Mouse (Mus musculus) erythroblast, adult 5-6 weeks (primary cell): Measurements from ENCODE around the gene Zfr2. TPM values are rescaled to one million over a fixed set of nuclear protein-coding genes. Genes with fewer than 3 reads are reported as not detected.

Experiments used
- ATAC-seq: replicated peaks from 2 replicates; pipeline ENCODE4 v1.8.0; 2016; ENCODE audit warnings: moderate number of reproducible peaks, mild to moderate bottlenecking, moderate TSS enrichment, inconsistent platforms; ENCODE audit not compliant: poor library complexity, low FRiP score, severe bottlenecking
- total RNA-seq, 2 experiments: library from RNA; stranded (forward) in 1 of 2; stranded (reverse) in 1 of 2; fragments of 150-400 nt in 1 of 2; fragments of 200-764, 138-1000 nt in 1 of 2; gene quantifications; 2 replicates each; pipeline versions ENCODE4 v1.2.3 to v1.2.4; 2015 to 2017; ENCODE audit warnings: low replicate concordance in 2 of 2

Gene Zfr2
- total RNA-seq, 2 experiments from 2014 or later: not detected

DNA sequence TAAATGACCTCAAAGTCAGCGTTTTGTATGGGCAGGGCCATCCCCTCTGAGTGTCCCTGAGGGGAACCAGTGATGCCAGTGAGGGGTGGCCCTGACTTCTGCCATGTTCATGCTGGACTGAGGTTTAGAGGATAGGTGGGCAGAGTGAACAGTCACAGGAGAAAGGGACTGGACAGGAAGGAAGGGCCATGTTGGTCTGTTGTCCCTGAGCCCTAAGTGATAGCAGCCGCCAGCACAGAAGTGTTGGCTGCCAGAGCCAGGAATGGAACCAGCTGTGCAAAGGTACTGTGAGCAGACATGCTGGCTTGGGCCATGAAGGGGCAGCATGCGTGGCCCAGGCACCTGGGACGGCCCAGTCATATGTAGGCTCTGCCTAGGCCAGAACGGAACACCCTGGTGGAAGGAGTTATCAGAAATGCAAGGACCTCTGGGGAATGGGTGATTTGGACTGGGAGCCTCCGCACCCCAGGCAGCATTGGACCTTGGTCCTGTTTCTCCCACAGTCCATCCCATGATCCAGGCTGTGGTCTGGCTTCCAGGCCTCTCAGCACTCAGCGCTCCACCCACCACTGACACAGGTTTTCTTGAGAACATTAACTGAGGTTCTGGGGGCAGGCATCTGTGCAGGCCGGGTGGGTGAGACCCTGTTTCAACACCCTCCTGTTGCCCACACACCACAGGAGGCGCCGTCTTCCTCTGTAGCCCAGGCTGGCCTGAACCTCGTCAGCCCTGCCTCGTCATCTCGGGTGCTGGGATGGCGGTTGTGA lies 66.8 kb downstream of the Zfr2 start:
- no peak for ATAC-seq

DNA sequence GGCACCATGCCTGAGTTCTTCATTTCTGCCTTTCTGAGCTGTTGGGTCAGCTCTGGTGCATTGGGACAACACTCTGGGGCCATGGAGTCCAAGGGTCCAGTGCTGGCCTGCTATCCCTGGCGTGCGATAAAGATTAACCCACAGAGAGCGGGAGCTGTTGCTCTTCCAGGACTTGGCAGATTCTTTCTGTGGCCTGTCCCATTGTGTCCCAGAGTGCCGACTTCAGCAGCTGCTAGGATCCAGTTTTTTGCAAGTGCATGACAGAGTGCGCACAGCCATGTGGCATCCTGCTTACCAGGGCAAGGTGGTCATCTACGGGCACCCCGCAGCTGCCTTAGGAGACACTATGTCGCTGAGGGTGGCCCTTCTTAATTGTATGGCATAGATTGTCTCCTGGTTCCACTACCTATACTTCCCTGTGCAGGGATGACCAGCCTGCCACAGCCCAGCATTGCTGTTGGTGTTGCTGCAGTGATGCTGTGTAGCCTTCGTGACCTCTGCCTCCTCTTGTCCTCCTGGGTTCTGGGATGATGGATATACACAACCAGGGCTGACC lies 67.5 kb downstream of the Zfr2 start:
- no peak for ATAC-seq

DNA sequence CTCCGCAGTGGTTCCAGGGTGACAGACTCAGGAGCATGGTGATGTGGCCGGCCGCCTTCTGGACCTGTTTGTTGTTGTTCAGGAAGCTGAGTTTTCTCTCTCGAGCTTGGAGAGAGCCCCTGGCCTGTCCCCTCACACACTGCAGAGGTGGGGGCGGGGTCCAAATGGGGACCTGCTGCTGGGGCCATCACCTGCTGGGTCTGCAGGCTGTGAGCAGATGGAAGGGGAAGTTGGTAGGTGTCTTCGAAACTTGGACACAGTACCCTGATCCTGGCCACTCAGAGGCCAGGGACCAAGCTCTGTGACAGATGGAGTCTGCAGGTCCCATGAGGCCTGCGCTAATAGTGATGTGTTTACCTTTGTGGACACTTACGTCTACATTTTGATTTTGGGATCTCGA lies 68.4 kb downstream of the Zfr2 start:
- no peak for ATAC-seq

Other genes starting within 250 kb of the Zfr2 start
Only the 30 nearest of the 32 such genes appear.
- gene Gng7, start 218.2 kb upstream of the Zfr2 start, total RNA-seq (2015; ENCODE audit: low replicate concordance): not detected in 2 replicates
- not detected in 2 replicates for gene Gng7, start 218.2 kb upstream of the Zfr2 start, total RNA-seq (2017; ENCODE audit: low replicate concordance)
- gene Diras1, start 207.5 kb upstream of the Zfr2 start, total RNA-seq (2015; ENCODE audit: low replicate concordance): not detected in 2 replicates
- gene Diras1, start 207.5 kb upstream of the Zfr2 start, total RNA-seq (2017; ENCODE audit: low replicate concordance): not detected in 2 replicates
- gene Slc39a3, start 195.7 kb upstream of the Zfr2 start, total RNA-seq (2015; ENCODE audit: low replicate concordance): 2.1 and 2.5 TPM in 2 replicates
- 2.7 and 3.8 TPM in 2 replicates for gene Slc39a3, start 195.7 kb upstream of the Zfr2 start, total RNA-seq (2017; ENCODE audit: low replicate concordance)
- 6.7 and 20.3 TPM in 2 replicates for gene Sgta, start 173.0 kb upstream of the Zfr2 start, total RNA-seq (2015; ENCODE audit: low replicate concordance)
- gene Sgta, start 173.0 kb upstream of the Zfr2 start, total RNA-seq (2017; ENCODE audit: low replicate concordance): 14.8 and 18.1 TPM in 2 replicates
- 1.9 TPM in 1 of 2 replicates, not detected in the other for gene Thop1, start 163.1 kb upstream of the Zfr2 start, total RNA-seq (2015; ENCODE audit: low replicate concordance)
- 3.1 and 4.1 TPM in 2 replicates for gene Thop1, start 163.1 kb upstream of the Zfr2 start, total RNA-seq (2017; ENCODE audit: low replicate concordance)
- gene Creb3l3, start 134.3 kb upstream of the Zfr2 start, total RNA-seq (2015; ENCODE audit: low replicate concordance): not detected in 2 replicates
- not detected in 2 replicates for gene Creb3l3, start 134.3 kb upstream of the Zfr2 start, total RNA-seq (2017; ENCODE audit: low replicate concordance)
- 22.2 and 31.5 TPM in 2 replicates for gene Map2k2, start 127.2 kb upstream of the Zfr2 start, total RNA-seq (2015; ENCODE audit: low replicate concordance)
- 34.2 and 49.9 TPM in 2 replicates for gene Map2k2, start 127.2 kb upstream of the Zfr2 start, total RNA-seq (2017; ENCODE audit: low replicate concordance)
- gene Zbtb7a, start 97.9 kb upstream of the Zfr2 start, total RNA-seq (2015; ENCODE audit: low replicate concordance): 11.5 and 13.2 TPM in 2 replicates
- 10.1 and 14.2 TPM in 2 replicates for gene Zbtb7a, start 97.9 kb upstream of the Zfr2 start, total RNA-seq (2017; ENCODE audit: low replicate concordance)
- gene Pias4, start 65.2 kb upstream of the Zfr2 start, total RNA-seq (2015; ENCODE audit: low replicate concordance): 4.4 and 11.3 TPM in 2 replicates
- gene Pias4, start 65.2 kb upstream of the Zfr2 start, total RNA-seq (2017; ENCODE audit: low replicate concordance): 12.3 and 19.3 TPM in 2 replicates
- gene Eef2, start 56.5 kb upstream of the Zfr2 start, total RNA-seq (2015; ENCODE audit: low replicate concordance): 227 and 267 TPM in 2 replicates
- 388 and 458 TPM in 2 replicates for gene Eef2, start 56.5 kb upstream of the Zfr2 start, total RNA-seq (2017; ENCODE audit: low replicate concordance)
- 3.3 and 7.3 TPM in 2 replicates for gene Dapk3, start 50.1 kb upstream of the Zfr2 start, total RNA-seq (2015; ENCODE audit: low replicate concordance)
- gene Dapk3, start 50.1 kb upstream of the Zfr2 start, total RNA-seq (2017; ENCODE audit: low replicate concordance): 10.8 and 11.8 TPM in 2 replicates
- gene 4930442H23Rik, start 49.3 kb upstream of the Zfr2 start, total RNA-seq (2015; ENCODE audit: low replicate concordance): not detected in 2 replicates
- gene 4930442H23Rik, start 49.3 kb upstream of the Zfr2 start, total RNA-seq (2017; ENCODE audit: low replicate concordance): not detected in 2 replicates
- gene Nmrk2, start 31.1 kb upstream of the Zfr2 start, total RNA-seq (2015; ENCODE audit: low replicate concordance): not detected in 2 replicates
- gene Nmrk2, start 31.1 kb upstream of the Zfr2 start, total RNA-seq (2017; ENCODE audit: low replicate concordance): not detected in 2 replicates
- not detected in 2 replicates for gene Atcay, start 2.3 kb upstream of the Zfr2 start, total RNA-seq (2015; ENCODE audit: low replicate concordance)
- gene Atcay, start 2.3 kb upstream of the Zfr2 start, total RNA-seq (2017; ENCODE audit: low replicate concordance): not detected in 2 replicates
- gene Matk, start 19.8 kb downstream of the Zfr2 start, total RNA-seq (2015; ENCODE audit: low replicate concordance): 0.42 and 0.96 TPM in 2 replicates
- 4.3 TPM in 2 replicates for gene Matk, start 19.8 kb downstream of the Zfr2 start, total RNA-seq (2017; ENCODE audit: low replicate concordance)
- gene Mrpl54, start 33.8 kb downstream of the Zfr2 start, total RNA-seq (2015; ENCODE audit: low replicate concordance): 6.3 and 56.3 TPM in 2 replicates
- gene Mrpl54, start 33.8 kb downstream of the Zfr2 start, total RNA-seq (2017; ENCODE audit: low replicate concordance): 23.1 and 36.6 TPM in 2 replicates
- gene Apba3, start 33.8 kb downstream of the Zfr2 start, total RNA-seq (2015; ENCODE audit: low replicate concordance): 3.3 and 4.4 TPM in 2 replicates
- gene Apba3, start 33.8 kb downstream of the Zfr2 start, total RNA-seq (2017; ENCODE audit: low replicate concordance): 4.3 and 10.8 TPM in 2 replicates
- gene Tjp3, start 58.4 kb downstream of the Zfr2 start, total RNA-seq (2015; ENCODE audit: low replicate concordance): 3.3 TPM in 1 of 2 replicates, not detected in the other
- gene Tjp3, start 58.4 kb downstream of the Zfr2 start, total RNA-seq (2017; ENCODE audit: low replicate concordance): 0.60 and 1.7 TPM in 2 replicates
- gene Pip5k1c, start 59.8 kb downstream of the Zfr2 start, total RNA-seq (2015; ENCODE audit: low replicate concordance): 9.6 and 11.3 TPM in 2 replicates
- 10.8 and 11.3 TPM in 2 replicates for gene Pip5k1c, start 59.8 kb downstream of the Zfr2 start, total RNA-seq (2017; ENCODE audit: low replicate concordance)
- gene Cactin, start 87.9 kb downstream of the Zfr2 start, total RNA-seq (2015; ENCODE audit: low replicate concordance): 5.6 and 6.1 TPM in 2 replicates
- 18.0 and 27.7 TPM in 2 replicates for gene Cactin, start 87.9 kb downstream of the Zfr2 start, total RNA-seq (2017; ENCODE audit: low replicate concordance)
- not detected in 2 replicates for gene Tbxa2r, start 95.6 kb downstream of the Zfr2 start, total RNA-seq (2015; ENCODE audit: low replicate concordance)
- not detected in 2 replicates for gene Tbxa2r, start 95.6 kb downstream of the Zfr2 start, total RNA-seq (2017; ENCODE audit: low replicate concordance)
- not detected in 2 replicates for gene Gipc3, start 110.1 kb downstream of the Zfr2 start, total RNA-seq (2015; ENCODE audit: low replicate concordance)
- gene Gipc3, start 110.1 kb downstream of the Zfr2 start, total RNA-seq (2017; ENCODE audit: low replicate concordance): not detected in 2 replicates
- 9.2 and 14.6 TPM in 2 replicates for gene Hmg20b, start 117.3 kb downstream of the Zfr2 start, total RNA-seq (2015; ENCODE audit: low replicate concordance)
- gene Hmg20b, start 117.3 kb downstream of the Zfr2 start, total RNA-seq (2017; ENCODE audit: low replicate concordance): 14.1 and 30.2 TPM in 2 replicates
- gene Mfsd12, start 124.3 kb downstream of the Zfr2 start, total RNA-seq (2015; ENCODE audit: low replicate concordance): 1.9 and 2.5 TPM in 2 replicates
- 8.7 and 10.6 TPM in 2 replicates for gene Mfsd12, start 124.3 kb downstream of the Zfr2 start, total RNA-seq (2017; ENCODE audit: low replicate concordance)
- 15.6 and 27.0 TPM in 2 replicates for gene 4930404N11Rik, start 132.7 kb downstream of the Zfr2 start, total RNA-seq (2015; ENCODE audit: low replicate concordance)
- 35.7 and 41.5 TPM in 2 replicates for gene 4930404N11Rik, start 132.7 kb downstream of the Zfr2 start, total RNA-seq (2017; ENCODE audit: low replicate concordance)
- gene Fzr1, start 145.4 kb downstream of the Zfr2 start, total RNA-seq (2015; ENCODE audit: low replicate concordance): 286 and 325 TPM in 2 replicates
- 463 and 486 TPM in 2 replicates for gene Fzr1, start 145.4 kb downstream of the Zfr2 start, total RNA-seq (2017; ENCODE audit: low replicate concordance)
- 10.4 and 11.7 TPM in 2 replicates for gene Dohh, start 151.3 kb downstream of the Zfr2 start, total RNA-seq (2015; ENCODE audit: low replicate concordance)
- gene Dohh, start 151.3 kb downstream of the Zfr2 start, total RNA-seq (2017; ENCODE audit: low replicate concordance): 32.5 and 33.7 TPM in 2 replicates
- gene Gm48551, start 151.3 kb downstream of the Zfr2 start, total RNA-seq (2015; ENCODE audit: low replicate concordance): 2.5 and 3.7 TPM in 2 replicates
- 1.3 TPM in 1 of 2 replicates, not detected in the other for gene Gm48551, start 151.3 kb downstream of the Zfr2 start, total RNA-seq (2017; ENCODE audit: low replicate concordance)
- gene Gm48552, start 155.8 kb downstream of the Zfr2 start, total RNA-seq (2015; ENCODE audit: low replicate concordance): not detected in 2 replicates
- 5.6 TPM in 1 of 2 replicates, not detected in the other for gene Gm48552, start 155.8 kb downstream of the Zfr2 start, total RNA-seq (2017; ENCODE audit: low replicate concordance)
- 5.4 TPM in 1 of 2 replicates, not detected in the other for gene Smim24, start 159.9 kb downstream of the Zfr2 start, total RNA-seq (2015; ENCODE audit: low replicate concordance)
- 1.8 and 3.8 TPM in 2 replicates for gene Smim24, start 159.9 kb downstream of the Zfr2 start, total RNA-seq (2017; ENCODE audit: low replicate concordance)